Mouse (Mus musculus) left cerebral cortex, adult 11 months (tissue): ENCODE measurements at regions not wholly inside any gene's neighbourhood (a gene's known extent, or its start where the extent isn't known, plus 50 kb on each side); places are given as distances from the start of the nearest gene placed in this dataset.
"Not testable (repeated sequence)": the region's sequence is repeated elsewhere in the genome, so short reads cannot be mapped to it uniquely, and the experiment has no call there.

ENCODE experiments used
- DNase-seq: peaks from one replicate; pipeline ENCODE4 v3.0.0; 2022; ENCODE audit warnings: low spot score

DNA sequence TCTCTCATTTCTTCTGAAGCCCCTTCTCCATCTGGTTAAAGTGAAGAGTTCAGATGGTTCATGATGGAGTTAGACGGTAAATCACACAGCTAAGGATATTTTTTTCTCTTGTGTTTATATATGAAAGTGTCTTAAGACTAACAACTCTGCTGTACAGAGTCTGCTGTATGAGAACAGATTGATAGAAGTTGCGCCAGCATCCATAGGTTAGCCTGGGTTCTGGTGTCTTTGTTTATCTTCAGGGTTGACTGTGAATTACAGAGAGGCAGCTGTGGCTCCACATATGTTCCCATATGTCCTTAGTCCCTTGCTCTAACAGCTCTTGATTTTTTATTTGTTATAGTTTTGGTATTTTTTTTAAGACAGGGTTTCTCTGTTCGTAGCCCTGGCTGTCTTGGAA lies 334.9 kb upstream of the Api5 start:
- no peak for DNase-seq

GRCm38 (mm10) chr2:94772268-94772667 lies 334.3 kb upstream of the Api5 start:
- DNase-seq = no peak

DNA sequence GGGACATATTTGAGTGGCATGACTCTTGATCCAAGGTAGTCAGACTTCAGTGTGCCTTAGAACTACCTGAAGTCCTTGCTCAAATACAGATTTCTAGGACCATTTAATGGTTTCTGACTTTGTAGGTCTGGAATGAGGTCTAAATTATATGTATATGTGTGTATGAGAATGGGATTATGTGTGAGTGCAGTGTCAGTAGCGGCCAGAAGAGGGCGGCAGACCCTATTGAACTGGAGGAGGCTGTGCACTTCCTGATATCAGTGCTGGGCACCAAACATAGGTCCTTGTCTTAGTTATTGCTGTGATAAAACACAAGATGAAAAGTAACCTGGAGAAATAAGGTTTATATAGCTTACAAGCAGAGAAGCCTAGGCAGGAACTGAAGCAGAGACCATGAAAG lies 328.6 kb upstream of the Api5 start:
- no peak for DNase-seq

GRCm38 (mm10) chr2:94764852-94765435 lies 327.0 kb upstream of the Api5 start:
- peak; percentile 6 for DNase-seq

GRCm38 (mm10) chr2:94764451-94764850 lies 326.5 kb upstream of the Api5 start:
- no peak for DNase-seq

GRCm38 (mm10) chr2:94748161-94748711 lies 310.3 kb upstream of the Api5 start:
- peak; percentile 5 for DNase-seq

- no peak for DNase-seq
Observed at GRCm38 (mm10) chr2:94729791-94730190, 291.9 kb upstream of the Api5 start.

GRCm38 (mm10) chr2:94699383-94699782 lies 261.4 kb upstream of the Api5 start:
- DNase-seq = no peak

DNA sequence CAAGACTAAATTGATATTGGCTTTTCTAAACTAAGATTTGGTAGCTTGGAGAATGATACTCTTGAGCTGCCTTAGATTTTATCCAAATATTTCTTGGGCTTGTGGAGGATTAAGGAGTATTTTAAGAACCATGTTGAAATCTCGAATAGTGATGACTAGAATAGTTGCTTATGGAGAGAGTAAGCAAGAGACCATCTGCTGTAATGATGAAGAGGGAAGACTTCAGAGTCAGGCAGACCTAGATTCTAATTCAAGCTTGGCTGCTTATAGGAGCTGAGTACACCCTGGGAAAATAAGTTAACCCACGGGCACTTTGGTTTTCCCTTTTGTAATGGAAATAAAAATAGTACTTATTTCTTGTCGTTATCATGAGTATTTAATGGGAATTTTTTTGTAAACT lies 257.3 kb upstream of the Api5 start:
- peak; percentile 1 for DNase-seq

GRCm38 (mm10) chr2:94690560-94690959 lies 252.6 kb upstream of the Api5 start:
- DNase-seq = no peak

DNA sequence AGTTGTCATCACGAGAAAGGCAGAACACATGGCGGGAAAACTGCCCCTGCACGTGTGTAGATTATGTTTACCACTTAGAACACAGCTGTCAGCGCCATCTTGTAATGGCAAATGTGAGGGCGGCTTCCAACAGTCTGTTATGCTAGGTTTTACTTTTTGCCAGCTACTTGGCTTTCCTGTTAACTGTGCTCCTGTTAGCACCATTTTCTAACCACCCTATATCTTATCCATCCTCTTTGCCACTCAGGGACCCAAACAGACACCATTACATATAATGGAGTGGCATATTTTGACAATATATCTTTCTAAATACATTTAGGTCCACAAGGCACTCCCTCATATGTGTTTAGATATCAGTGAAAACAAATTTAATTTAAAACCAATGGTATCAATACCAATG lies 247.7 kb upstream of the Api5 start:
- not testable (repeated sequence) for DNase-seq

- no peak for DNase-seq
Observed at GRCm38 (mm10) chr2:94680096-94680765, 242.3 kb upstream of the Api5 start.

DNA sequence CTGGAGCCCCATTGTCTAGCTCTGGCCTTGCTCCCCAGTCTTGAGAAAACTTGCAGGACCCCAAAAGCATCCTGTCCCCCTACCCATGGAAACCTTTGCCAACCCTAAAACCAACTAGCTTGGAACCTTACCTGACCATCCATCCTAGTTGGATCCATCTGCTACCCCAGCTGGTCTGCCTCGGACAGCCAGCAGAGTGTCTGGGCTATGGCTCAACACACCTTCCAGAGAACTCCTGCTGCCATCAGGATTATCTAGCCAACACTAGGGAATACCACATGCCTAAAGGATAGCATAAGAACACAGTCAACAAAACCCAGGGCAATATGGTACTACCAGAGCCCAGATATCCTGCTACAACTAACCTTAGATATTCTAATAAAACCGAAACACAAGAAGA lies 227.9 kb upstream of the Api5 start:
- DNase-seq = no peak

GRCm38 (mm10) chr2:94658426-94658825 lies 220.5 kb upstream of the Api5 start:
- DNase-seq = no peak
